18 mouse cellular contexts compared by ENCODE assay signal in genomic region chr5:141939000-141939399, GRCm38 (mm10).
"Had no signal": no experiment of that assay in that cellular context is flagged by ENCODE, and none has a peak within 500 bp of the region (broad histone marks: within the 10 kb centered on the region; RNA-seq: fewer than 3 reads in every experiment).

No protein-coding gene starts in this region.

- H3K9me3 ChIP-seq: kidney, embryonic 15.5 days; neural tube, embryonic 13.5 days had no signal

- H3K36me3 ChIP-seq: kidney, embryonic 15.5 days had no signal

- H3K27ac ChIP-seq: kidney, embryonic 15.5 days; left cerebral cortex, adult 2 months; liver, embryonic 14.5 days; macrophage; neural tube, embryonic 13.5 days; stomach, postnatal 0 days had no signal

- H3K9ac ChIP-seq: kidney, embryonic 15.5 days; liver, embryonic 14.5 days; liver, postnatal 0 days; lung, embryonic 14.5 days; neural tube, embryonic 13.5 days had no signal

- H3K4me1 ChIP-seq: kidney, embryonic 15.5 days; neural tube, embryonic 13.5 days had no signal

- ATAC-seq: liver, postnatal 0 days; lung, postnatal 0 days; midbrain, embryonic 16.5 days had no signal

- DNase-seq: kidney, adult 8-10 months; kidney, postnatal 10 days; kidney, postnatal 36 days; layer of hippocampus, postnatal 36 days; liver, postnatal 0 days; lung, embryonic 14.5 days; retina, postnatal 1 day; right cerebral cortex, postnatal 4 days; thymus, postnatal 25 days had no signal

- H3K4me3 ChIP-seq: kidney, embryonic 15.5 days; left cerebral cortex, adult 2 months; myocyte; neural tube, embryonic 13.5 days had no signal

- H3K27me3 ChIP-seq: kidney, embryonic 15.5 days; neural tube, embryonic 13.5 days had no signal

- H3K4me2 ChIP-seq: kidney, embryonic 15.5 days; lung, embryonic 14.5 days; neural tube, embryonic 13.5 days had no signal
